Mouse (Mus musculus) embryonic fibroblast, embryonic 13.5 days (primary cell): ENCODE data around the gene 2010300C02Rik.

Experiments
- CTCF ChIP-seq: IDR thresholded peaks from 2 replicates; pipeline ENCODE4 v1.5.1; 2011; ENCODE audit warnings: mild to moderate bottlenecking, control low read depth, low read length, moderate library complexity, borderline replicate concordance; ENCODE audit not compliant: insufficient read depth
- POLR2A ChIP-seq: IDR thresholded peaks from 2 replicates; pipeline ENCODE4 v1.6.1; 2011; ENCODE audit warnings: low read depth, mild to moderate bottlenecking, control low read depth, low read length, moderate library complexity

DNA sequence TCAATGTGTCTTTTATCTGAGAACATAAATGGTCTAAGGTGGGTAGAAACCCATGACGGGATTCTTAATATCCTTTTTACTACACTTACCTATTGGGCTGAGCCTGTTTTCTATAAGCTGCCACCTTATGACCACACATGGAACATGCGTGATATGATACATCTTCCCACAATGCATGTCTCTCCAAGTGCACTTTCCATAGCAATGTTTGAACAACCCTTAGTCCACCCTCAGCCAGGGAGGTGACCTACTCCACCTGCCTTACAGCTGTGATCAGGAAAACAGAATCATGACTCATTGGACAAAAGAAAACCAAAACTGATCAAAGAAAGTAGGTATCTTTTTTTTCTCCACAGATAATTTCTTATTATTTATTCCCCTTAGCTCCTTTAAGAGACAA lies 63.9 kb downstream of the 2010300C02Rik start:
- no peak for TF ChIP-seq POLR2A
- TF ChIP-seq CTCF, result no peak
